Mouse (Mus musculus) MN1 (cell line): ENCODE data around the gene Ubqlnl.

ENCODE experiments used
- DNase-seq: peaks from one replicate; pipeline ENCODE4 v3.0.0-alpha.2; 2016; ENCODE audit warnings: low spot score

Ubqlnl gene

GRCm38 (mm10) chr7:104150456-104150855 is at the start of gene Ubqlnl:
Gene Ubqlnl, minus strand, starts transcription at chr7:104150556.
- no peak for DNase-seq

GRCm38 (mm10) chr7:104199822-104200221 is 49.5 kb upstream of the Ubqlnl start:
- DNase-seq = no peak

- DNase-seq = no peak
Observed at GRCm38 (mm10) chr7:104195885-104196284, 45.5 kb upstream of the Ubqlnl start, which contains the start of gene Olfr649. Gene Olfr649, minus strand, starts transcription at chr7:104195985.

- no peak for DNase-seq
Observed at GRCm38 (mm10) chr7:104191275-104191674, 40.9 kb upstream of the Ubqlnl start.

GRCm38 (mm10) chr7:104183292-104183691 is 32.9 kb upstream of the Ubqlnl start, which contains the start of gene Olfr648:
Gene Olfr648, minus strand, starts transcription at chr7:104183392.
- no peak for DNase-seq

GRCm38 (mm10) chr7:104179074-104179473 is 28.7 kb upstream of the Ubqlnl start:
- DNase-seq = no peak

- DNase-seq = no peak
Observed at GRCm38 (mm10) chr7:104178422-104179054, 28.2 kb upstream of the Ubqlnl start.

GRCm38 (mm10) chr7:104175085-104175484 is 24.7 kb upstream of the Ubqlnl start:
- DNase-seq = no peak

GRCm38 (mm10) chr7:104169634-104170204 is 19.4 kb upstream of the Ubqlnl start:
- no peak for DNase-seq

GRCm38 (mm10) chr7:104167105-104167504 is 16.7 kb upstream of the Ubqlnl start:
- no peak for DNase-seq

GRCm38 (mm10) chr7:104143179-104143578 is 7.2 kb downstream of the Ubqlnl start, which contains the start of gene Ubqln3:
Gene Ubqln3, minus strand, starts transcription at chr7:104143279.
- no peak for DNase-seq

- no peak for DNase-seq
Observed at GRCm38 (mm10) chr7:104137305-104137704, 13.1 kb downstream of the Ubqlnl start, which contains the start of gene Olfr643. Gene Olfr643, minus strand, starts transcription at chr7:104137405.

- DNase-seq = no peak
Observed at GRCm38 (mm10) chr7:104129726-104130125, 20.6 kb downstream of the Ubqlnl start, which contains the start of gene Ubqln5. Gene Ubqln5, minus strand, starts transcription at chr7:104129826.

- no peak for DNase-seq
Observed at GRCm38 (mm10) chr7:104104757-104104972, 45.7 kb downstream of the Ubqlnl start, which contains the start of gene Olfr646. Gene Olfr646, plus strand, starts transcription at chr7:104104873.

GRCm38 (mm10) chr7:104103913-104104756 is 46.2 kb downstream of the Ubqlnl start:
- DNase-seq = no peak
